Mouse (Mus musculus) kidney, adult 2 months (tissue): ENCODE data around the gene Gm525.

Source experiments
- CTCF ChIP-seq: fragments of 200-500 bp; conservative IDR thresholded peaks from 2 replicates; pipeline ENCODE4 v1.5.1; 2011; ENCODE audit warnings: low read depth, mild to moderate bottlenecking, control low read depth, low read length, moderate library complexity, mixed read lengths; ENCODE audit not compliant: insufficient read depth, insufficient read length
- POLR2A ChIP-seq: fragments of 200-500 bp; IDR thresholded peaks from one replicate; pipeline ENCODE4 v1.6.1; 2011; ENCODE audit warnings: low read depth, low read length, control low read depth

GRCm38 (mm10) chr11:89124411-89124810 lies 50.8 kb downstream of the Gm525 start:
- no peak for TF ChIP-seq CTCF
- no peak for TF ChIP-seq POLR2A
